8 mouse cellular contexts compared by ENCODE assay signal in the genomic region with DNA sequence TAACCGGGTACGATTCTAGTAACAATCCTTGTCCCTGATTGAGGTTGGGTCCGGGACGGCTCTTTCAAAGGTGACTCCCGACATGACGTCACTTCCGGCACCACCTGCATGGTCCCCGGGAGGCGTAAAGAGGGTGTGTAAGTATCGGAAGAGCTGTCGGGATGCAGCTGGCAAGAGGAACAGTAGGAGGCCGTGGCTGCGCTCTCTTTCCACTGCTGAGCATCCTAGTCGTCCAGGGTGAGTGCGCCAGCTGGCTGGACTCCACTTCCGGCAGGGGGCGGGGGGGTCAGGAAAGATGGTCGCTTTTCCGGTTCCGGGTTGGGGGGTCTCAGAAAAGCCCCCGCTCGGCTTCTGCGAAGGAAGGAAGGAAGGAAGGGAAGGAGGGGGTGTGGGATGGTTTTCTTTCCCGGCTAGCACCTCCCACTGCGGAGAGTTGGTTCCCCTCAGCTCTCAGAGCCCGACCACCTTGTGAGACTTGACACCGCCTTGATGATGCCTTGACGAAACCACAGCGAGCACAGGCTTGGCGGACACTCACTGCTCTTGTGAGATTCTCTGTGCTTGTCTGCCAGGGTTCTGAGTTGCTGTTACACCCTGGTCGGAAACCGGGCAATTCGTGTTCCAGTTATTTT. TPM values are rescaled to one million over a fixed set of nuclear protein-coding genes. Genes with fewer than 3 reads are reported as not detected.
DNase-seq lines count a peak whose midpoint lies in the region; ATAC-seq and TF ChIP-seq lines count a peak whose summit lies in the region.

A gene (plus strand): TSS at position 105 of the 632 bp plus-strand sequence.

- peak within 1 kb of the TSS; percentile 42; the same call in 1 of the 2 replicates for H3K9ac ChIP-seq in embryonic facial prominence, embryonic 15.5 days
- H3K9ac ChIP-seq in heart, embryonic 12.5 days, result peak within 1 kb of the TSS; percentile 43; the same call in 1 of the 2 replicates
- H3K9ac ChIP-seq in kidney, embryonic 16.5 days (replicated peaks; ENCODE audit: low read length), result peak within 1 kb of the TSS; percentile 77
- peak within 1 kb of the TSS; percentile 73 for H3K9ac ChIP-seq in liver, adult 2 months (ENCODE audit: low read depth, low read length)

- no peaks in the 10 kb centered on the region; the same call in 1 of the 2 replicates for H3K9me3 ChIP-seq in erythroblast, embryonic 14.5 days (ENCODE audit: control insufficient read depth, low read length)
- no peaks in the 10 kb centered on the region for H3K9me3 ChIP-seq in embryonic facial prominence, embryonic 15.5 days (replicated peaks)
- H3K9me3 ChIP-seq in heart, embryonic 12.5 days (replicated peaks), result no peaks in the 10 kb centered on the region
- H3K9me3 ChIP-seq in kidney, embryonic 16.5 days (ENCODE audit: low read length), result no peaks in the 10 kb centered on the region

- H3K27me3 ChIP-seq in erythroblast, embryonic 14.5 days (ENCODE audit: control insufficient read depth), result peaks cover 47% of the 10 kb centered on the region
- peaks cover 16% of the 10 kb centered on the region; the same call in 1 of the 2 replicates for H3K27me3 ChIP-seq in embryonic facial prominence, embryonic 15.5 days
- peaks cover 59% of the 10 kb centered on the region for H3K27me3 ChIP-seq in heart, embryonic 12.5 days (replicated peaks)
- H3K27me3 ChIP-seq in kidney, embryonic 16.5 days (ENCODE audit: insufficient read depth, low read length), result peaks cover 6% of the 10 kb centered on the region; the same call in 1 of the 2 replicates
- H3K27me3 ChIP-seq in liver, adult 2 months (ENCODE audit: control insufficient read depth, insufficient read depth, low read length), result no peaks in the 10 kb centered on the region
- H3K27me3 ChIP-seq in myocyte (ENCODE audit: control insufficient read depth, insufficient read depth, insufficient read length), result peaks cover 32% of the 10 kb centered on the region

- H3ac ChIP-seq in myocyte (ENCODE audit: control insufficient read depth, insufficient read length), result no peak within 1 kb of the TSS

- TF ChIP-seq CTCF in liver, adult 2 months (IDR thresholded peaks at IDR 0.05; ENCODE audit: low read depth, low read length), result no peak

- peak; percentile 77 for DNase-seq in liver, adult 2 months (ENCODE audit: extremely low read depth, low read depth, low spot score)
- peak; percentile 68 to 83 for DNase-seq in spleen, postnatal 4 days (ENCODE audit: low spot score in 2 of 2)

- H3K4me2 ChIP-seq in embryonic facial prominence, embryonic 15.5 days (replicated peaks), result peak within 1 kb of the TSS; percentile 78
- H3K4me2 ChIP-seq in heart, embryonic 12.5 days, result peak within 1 kb of the TSS; percentile 80
- peak within 1 kb of the TSS; percentile 74 for H3K4me2 ChIP-seq in kidney, embryonic 16.5 days (replicated peaks; ENCODE audit: low read depth, low read length)
- peak within 1 kb of the TSS; percentile 49 for H3K4me2 ChIP-seq in myocyte (ENCODE audit: low read depth)

- no peak for ATAC-seq in erythroblast, adult 5-6 weeks (replicated peaks; ENCODE audit: low FRiP score, poor library complexity, severe bottlenecking)
- ATAC-seq in embryonic facial prominence, embryonic 15.5 days (ENCODE audit: insufficient number of reproducible peaks, low FRiP score, low TSS enrichment, low read depth), result peak; percentile 89
- peak; percentile 80 for ATAC-seq in heart, embryonic 12.5 days (ENCODE audit: insufficient number of reproducible peaks, low FRiP score)
- ATAC-seq in kidney, embryonic 16.5 days (ENCODE audit: low FRiP score, low TSS enrichment), result peak; percentile 96

- H3K27ac ChIP-seq in embryonic facial prominence, embryonic 15.5 days (replicated peaks), result peak within 1 kb of the TSS; percentile 99
- H3K27ac ChIP-seq in heart, embryonic 12.5 days (ENCODE audit: poor library complexity, severe bottlenecking), result peak within 1 kb of the TSS; percentile 85
- H3K27ac ChIP-seq in kidney, embryonic 16.5 days (ENCODE audit: low read length), result peak within 1 kb of the TSS; percentile 95
- H3K27ac ChIP-seq in liver, adult 2 months (replicated peaks; ENCODE audit: insufficient read depth, low read depth, low read length), result peak within 1 kb of the TSS; percentile 63

- H3K36me3 ChIP-seq in erythroblast, embryonic 14.5 days (ENCODE audit: control insufficient read depth), result no peaks in the 10 kb centered on the region
- no peaks in the 10 kb centered on the region for H3K36me3 ChIP-seq in embryonic facial prominence, embryonic 15.5 days
- H3K36me3 ChIP-seq in heart, embryonic 12.5 days, result no peaks in the 10 kb centered on the region
- no peaks in the 10 kb centered on the region for H3K36me3 ChIP-seq in kidney, embryonic 16.5 days (ENCODE audit: insufficient read depth, low read length)
- peaks cover 9% of the 10 kb centered on the region for H3K36me3 ChIP-seq in liver, adult 2 months (ENCODE audit: control insufficient read depth, insufficient read depth, low read length)
- no peaks in the 10 kb centered on the region for H3K36me3 ChIP-seq in myocyte (ENCODE audit: control insufficient read depth, insufficient read depth)

- under 1% methylated on average over 33 of the region's 33 CpGs for WGBS in embryonic facial prominence, embryonic 15.5 days
- under 1% methylated on average over 33 of the region's 33 CpGs for WGBS in heart, embryonic 12.5 days
- under 1% methylated on average over 33 of the region's 33 CpGs for WGBS in kidney, embryonic 16.5 days
- WGBS in liver, adult 2 months, result 1% methylated on average over 33 of the region's 33 CpGs

- peaks cover 6% of the 10 kb centered on the region for H3K4me1 ChIP-seq in erythroblast, embryonic 14.5 days (ENCODE audit: control insufficient read depth)
- H3K4me1 ChIP-seq in embryonic facial prominence, embryonic 15.5 days, result no peaks in the 10 kb centered on the region
- H3K4me1 ChIP-seq in heart, embryonic 12.5 days (replicated peaks), result no peaks in the 10 kb centered on the region
- no peaks in the 10 kb centered on the region for H3K4me1 ChIP-seq in kidney, embryonic 16.5 days (ENCODE audit: insufficient read depth, low read length)
- no peaks in the 10 kb centered on the region for H3K4me1 ChIP-seq in liver, adult 2 months (ENCODE audit: control insufficient read depth, insufficient read depth, low read length)

- H3K4me3 ChIP-seq in erythroblast, embryonic 14.5 days (replicated peaks), result peak within 1 kb of the TSS; percentile 60
- peak within 1 kb of the TSS; percentile 80 for H3K4me3 ChIP-seq in embryonic facial prominence, embryonic 15.5 days (replicated peaks)
- peak within 1 kb of the TSS; percentile 74 for H3K4me3 ChIP-seq in heart, embryonic 12.5 days
- H3K4me3 ChIP-seq in kidney, embryonic 16.5 days (ENCODE audit: low read length), result peak within 1 kb of the TSS; percentile 75
- peak within 1 kb of the TSS; percentile 79 for H3K4me3 ChIP-seq in liver, adult 2 months (ENCODE audit: insufficient read depth, low read depth, low read length)
- peak within 1 kb of the TSS; percentile 16 for H3K4me3 ChIP-seq in myocyte

- TF ChIP-seq POLR2A in liver, adult 2 months (IDR thresholded peaks at IDR 0.05; ENCODE audit: extremely low read depth, insufficient read depth, low read length), result no peak
- no peak for TF ChIP-seq POLR2A in myocyte (IDR thresholded peaks at IDR 0.05; ENCODE audit: insufficient read length, low read depth)

- H3K79me2 ChIP-seq in liver, adult 2 months (ENCODE audit: control insufficient read depth, insufficient read depth, low read length), result no peaks in the 10 kb centered on the region
- H3K79me2 ChIP-seq in myocyte (ENCODE audit: control insufficient read depth, insufficient read depth), result no peaks in the 10 kb centered on the region

TF ChIP-seq in myocyte, 11 proteins besides CTCF, POLR2A, EP300 and RAD21:
- no peak for TF ChIP-seq E2F4 (IDR thresholded peaks at IDR 0.05; ENCODE audit: insufficient read depth)
- no peak for TF ChIP-seq USF1 (IDR thresholded peaks at IDR 0.05; ENCODE audit: low read depth)
- TF ChIP-seq CEBPB (IDR thresholded peaks at IDR 0.05; ENCODE audit: insufficient read depth, poor library complexity, severe bottlenecking), result no peak
- no peak for TF ChIP-seq TCF3 (IDR thresholded peaks at IDR 0.05; ENCODE audit: insufficient read length, low read depth)
- no peak for TF ChIP-seq MYOG (IDR thresholded peaks at IDR 0.05; ENCODE audit: control insufficient read depth in 1 of 3, insufficient read depth in 1 of 3, insufficient read length in 2 of 3, low read depth in 2 of 3)
- TF ChIP-seq MYOD1 (IDR thresholded peaks at IDR 0.05; ENCODE audit: control insufficient read depth in 1 of 3, insufficient read length in 2 of 3, low read depth in 2 of 3), result no peak
- no peak for TF ChIP-seq TCF12 (IDR thresholded peaks at IDR 0.05; ENCODE audit: insufficient read depth, poor library complexity, severe bottlenecking)
- no peak for TF ChIP-seq REST (IDR thresholded peaks at IDR 0.05; ENCODE audit: insufficient read depth, insufficient read length)
- no peak for TF ChIP-seq MAX (IDR thresholded peaks at IDR 0.05; ENCODE audit: low read depth)
- TF ChIP-seq POLR2AphosphoS2 (IDR thresholded peaks at IDR 0.05; ENCODE audit: insufficient read length, low read depth), result no peak
- TF ChIP-seq SRF (IDR thresholded peaks at IDR 0.05; ENCODE audit: control insufficient read depth, insufficient read length, low read depth), result no peak

RNA-seq across cellular contexts. Expression of the gene that starts here (rescaled TPM):
- polyA plus RNA-seq in erythroblast, embryonic 14.5 days (2012), result not detected in 2 replicates
- 1.0 and 1.9 TPM in 2 replicates for total RNA-seq in erythroblast, adult 5-6 weeks (2015; ENCODE audit: low replicate concordance)
- 0.56 TPM in 1 of 2 replicates, not detected in the other for total RNA-seq in erythroblast, adult 5-6 weeks (2017; ENCODE audit: low replicate concordance)
- 8.4 and 9.0 TPM in 2 replicates for polyA plus RNA-seq in embryonic facial prominence, embryonic 15.5 days (2015; fragmentation: Nextera tagmentation; extraction: Ambion mirVana)
- polyA plus RNA-seq in heart, embryonic 12.5 days (2016; fragmentation: Nextera tagmentation; extraction: Ambion mirVana), result 2.1 and 2.2 TPM in 2 replicates
- polyA plus RNA-seq in kidney, embryonic 16.5 days (2015; fragmentation: Nextera tagmentation; extraction: Ambion mirVana), result 3.2 and 3.7 TPM in 2 replicates
- 6.8 and 8.5 TPM in 2 replicates for total RNA-seq in liver, adult 2 months (2014; rRNA removed)
- 3.0 and 3.4 TPM in 2 replicates for polyA plus RNA-seq in liver, adult 2 months (2012; rRNA removed)
- polyA plus RNA-seq in myocyte (2012; fragmentation: generic; extraction: Trizol), result 0.47 TPM

Comparison
In these comparisons a context has a peak if more than half of its experiments do, and no peak if none do; other contexts are left out.
1. H3K4me3 ChIP-seq: peak in every context shown above with its lines; median percentile 80 in embryonic facial prominence, embryonic 15.5 days; 79 in liver, adult 2 months; 75 in kidney, embryonic 16.5 days; 74 in heart, embryonic 12.5 days; 60 in erythroblast, embryonic 14.5 days; 16 in myocyte.